Mouse (Mus musculus) T-helper 1 cell (primary cell): ENCODE data around the gene Gbx2.

Experiments used
- in situ Hi-C: fragments of 300-600 bp; cut with MboI, MseI; formaldehyde crosslinking; loops from one replicate; pipeline ENCODE4 v1.15.1; 2025; ENCODE audit warnings: high pct_unique_total_duplicates

Gbx2 gene

GRCm38 (mm10) chr1:89912392-89912791 lies 18.6 kb downstream of the Gbx2 start:
- in situ Hi-C loops = no loop called here

- in situ Hi-C loops = no loop called here
Measured at GRCm38 (mm10) chr1:89909796-89910195, 21.2 kb downstream of the Gbx2 start.

- in situ Hi-C loops = no loop called here
Measured at GRCm38 (mm10) chr1:89902641-89903040, 28.3 kb downstream of the Gbx2 start.

- in situ Hi-C loops = no loop called here
Measured at GRCm38 (mm10) chr1:89902236-89902635, 28.7 kb downstream of the Gbx2 start.

- in situ Hi-C loops = no loop called here
Measured at GRCm38 (mm10) chr1:89901381-89901780, 29.6 kb downstream of the Gbx2 start.

GRCm38 (mm10) chr1:89899761-89900445 lies 31.1 kb downstream of the Gbx2 start:
- in situ Hi-C loops = no loop called here

- in situ Hi-C loops = no loop called here
Measured at GRCm38 (mm10) chr1:89899036-89899435, 31.9 kb downstream of the Gbx2 start.

- in situ Hi-C loops = no loop called here
Measured at GRCm38 (mm10) chr1:89895801-89896200, 35.2 kb downstream of the Gbx2 start.

GRCm38 (mm10) chr1:89892281-89892680 lies 38.7 kb downstream of the Gbx2 start:
- in situ Hi-C loops = no loop called here

GRCm38 (mm10) chr1:89891400-89891799 lies 39.6 kb downstream of the Gbx2 start:
- in situ Hi-C loops = no loop called here

- in situ Hi-C loops = no loop called here
Measured at GRCm38 (mm10) chr1:89885696-89886095, 45.3 kb downstream of the Gbx2 start.

GRCm38 (mm10) chr1:89884335-89884734 lies 46.6 kb downstream of the Gbx2 start:
- in situ Hi-C loops = loop anchor here (5.0 kb wide), 1 partner anchor 87 kb away; no protein-coding TSS in a partner anchor

- in situ Hi-C loops = loop anchor here (5.0 kb wide), 1 partner anchor 84 kb away; no protein-coding TSS in a partner anchor
Measured at GRCm38 (mm10) chr1:89880834-89881233, 50.1 kb downstream of the Gbx2 start.

- in situ Hi-C loops = loop anchor here (5.0 kb wide), 1 partner anchor 83 kb away; no protein-coding TSS in a partner anchor
Measured at GRCm38 (mm10) chr1:89880193-89880592, 50.8 kb downstream of the Gbx2 start.

- in situ Hi-C loops = no loop called here
Measured at GRCm38 (mm10) chr1:89878496-89878895, 52.5 kb downstream of the Gbx2 start.
